In the genomic region with DNA sequence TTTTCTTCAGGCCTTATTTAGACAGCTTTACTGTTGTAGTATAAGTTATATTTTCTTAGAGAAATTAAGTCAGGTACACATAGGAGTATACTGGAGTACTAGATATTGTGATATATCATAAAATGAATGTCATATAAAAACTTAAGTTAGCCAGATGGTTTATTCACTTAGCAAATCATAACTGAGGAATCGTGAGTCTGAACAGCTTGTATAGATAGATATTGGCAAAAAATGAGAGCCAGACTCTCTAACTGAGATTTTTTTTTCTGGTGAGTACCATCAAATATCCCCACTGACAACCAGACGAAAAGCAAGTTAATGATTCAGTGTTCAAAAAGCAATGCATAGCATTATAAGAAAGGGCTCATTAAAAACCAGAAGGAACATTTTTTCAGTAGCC, we compare ENCODE assay signal across 29 mouse cellular contexts.
DNase-seq lines count a peak whose midpoint lies in the region; ATAC-seq lines count a peak whose summit lies in the region.
"Had no signal": no experiment of that assay in that cellular context is flagged by ENCODE, and none has a peak within 500 bp of the region (broad histone marks: within the 10 kb centered on the region; RNA-seq: fewer than 3 reads in every experiment).

No protein-coding gene starts in this region.

- no peak overlapping the region for H3K27ac ChIP-seq in forebrain, embryonic 15.5 days (replicated peaks)
- no peak overlapping the region for H3K27ac ChIP-seq in forebrain, embryonic 11.5 days (ENCODE audit: low read depth, low read length)
- H3K27ac ChIP-seq in heart, embryonic 10.5 days: no peak overlapping the region
- H3K27ac ChIP-seq: embryonic facial prominence, embryonic 10.5 days; embryonic facial prominence, embryonic 13.5 days; gastrocnemius, adult 2 months; heart, embryonic 15.5 days; hindbrain, embryonic 10.5 days; hindbrain, embryonic 13.5 days; intestine, embryonic 15.5 days had no signal

- no peak overlapping the region for H3K9ac ChIP-seq in forebrain, embryonic 15.5 days (replicated peaks)
- H3K9ac ChIP-seq in forebrain, embryonic 11.5 days (ENCODE audit: low read length): no peak overlapping the region
- H3K9ac ChIP-seq: embryonic facial prominence, embryonic 13.5 days; heart, embryonic 12.5 days; heart, embryonic 15.5 days; hindbrain, embryonic 13.5 days; intestine, embryonic 15.5 days had no signal

- H3K9me3 ChIP-seq in forebrain, embryonic 15.5 days: no peaks in the 10 kb centered on the region
- no peaks in the 10 kb centered on the region for H3K9me3 ChIP-seq in forebrain, embryonic 11.5 days (ENCODE audit: control insufficient read depth, low read length)
- no peaks in the 10 kb centered on the region for H3K9me3 ChIP-seq in heart, embryonic 10.5 days
- H3K9me3 ChIP-seq: embryonic facial prominence, embryonic 10.5 days; embryonic facial prominence, embryonic 13.5 days; heart, embryonic 12.5 days; heart, embryonic 15.5 days; hindbrain, embryonic 10.5 days; hindbrain, embryonic 13.5 days; intestine, embryonic 15.5 days had no signal

- ATAC-seq in forebrain, embryonic 15.5 days (replicated peaks): peak; percentile 46
- ATAC-seq in forebrain, embryonic 11.5 days (replicated peaks; ENCODE audit: low FRiP score): no peak
- ATAC-seq: CD4-positive, CD25-positive, alpha-beta regulatory T cell, adult 4 months; hindbrain, embryonic 16.5 days; intestine, embryonic 15.5 days had no signal

- no peak overlapping the region for H3K4me3 ChIP-seq in forebrain, embryonic 15.5 days
- no peak overlapping the region for H3K4me3 ChIP-seq in forebrain, embryonic 11.5 days (ENCODE audit: low read depth, low read length)
- H3K4me3 ChIP-seq in heart, embryonic 10.5 days: no peak overlapping the region
- H3K4me3 ChIP-seq: embryonic facial prominence, embryonic 10.5 days; embryonic facial prominence, embryonic 13.5 days; erythroblast, embryonic 14.5 days; gastrocnemius, adult 2 months; heart, embryonic 12.5 days; heart, embryonic 15.5 days; hindbrain, embryonic 10.5 days; hindbrain, embryonic 13.5 days; intestine, embryonic 15.5 days had no signal

- no peaks in the 10 kb centered on the region for H3K36me3 ChIP-seq in forebrain, embryonic 15.5 days
- no peaks in the 10 kb centered on the region for H3K36me3 ChIP-seq in forebrain, embryonic 11.5 days (ENCODE audit: control insufficient read depth, insufficient read depth, low read length)
- H3K36me3 ChIP-seq in heart, embryonic 10.5 days: no peaks in the 10 kb centered on the region
- H3K36me3 ChIP-seq: embryonic facial prominence, embryonic 10.5 days; embryonic facial prominence, embryonic 13.5 days; heart, embryonic 12.5 days; heart, embryonic 15.5 days; hindbrain, embryonic 10.5 days; hindbrain, embryonic 13.5 days; intestine, embryonic 15.5 days had no signal

- DNase-seq in forebrain, embryonic 11.5 days (ENCODE audit: low spot score): no peak
- DNase-seq in brain, embryonic 18.5 days (ENCODE audit: low read depth, low spot score): peak; percentile 24
- peak; percentile 9 for DNase-seq in telencephalon, adult 2 months (ENCODE audit: low read depth, low spot score)
- no peak for DNase-seq in heart, embryonic 10.5 days (ENCODE audit: low spot score)
- DNase-seq in left cerebral cortex, adult 8-10 months (ENCODE audit: low spot score in 2 of 2): no peak
- DNase-seq: adrenal gland, adult 2 months; adrenal gland, postnatal 14 days; cerebellum, adult 11 months; cerebellum, adult 2 months; cerebellum, adult 9-11 months; cerebellum, postnatal 25 days; embryo, embryonic 11 days; gastrocnemius, adult 2 months; gastrocnemius, postnatal 14 days; heart, adult 11 months; heart, postnatal 10 days; heart, postnatal 36 days; kidney, adult 11 months had no signal

- no peak overlapping the region for H3K4me2 ChIP-seq in forebrain, embryonic 15.5 days (replicated peaks)
- no peak overlapping the region for H3K4me2 ChIP-seq in forebrain, embryonic 11.5 days (ENCODE audit: low read depth, low read length, severe bottlenecking)
- H3K4me2 ChIP-seq: embryonic facial prominence, embryonic 13.5 days; heart, embryonic 12.5 days; heart, embryonic 15.5 days; hindbrain, embryonic 13.5 days; intestine, embryonic 15.5 days had no signal

- no peaks in the 10 kb centered on the region for H3K27me3 ChIP-seq in forebrain, embryonic 15.5 days
- H3K27me3 ChIP-seq in forebrain, embryonic 11.5 days (ENCODE audit: control insufficient read depth, insufficient read depth, low read length): no peaks in the 10 kb centered on the region
- no peaks in the 10 kb centered on the region for H3K27me3 ChIP-seq in heart, embryonic 10.5 days (ENCODE audit: insufficient read depth, poor library complexity, severe bottlenecking)
- H3K27me3 ChIP-seq: embryonic facial prominence, embryonic 13.5 days; heart, embryonic 12.5 days; heart, embryonic 15.5 days; hindbrain, embryonic 13.5 days; intestine, embryonic 15.5 days had no signal

- 61% methylated on average over 2 of the region's 2 CpGs for WGBS in forebrain, embryonic 15.5 days
- 77% methylated on average over 2 of the region's 2 CpGs for WGBS in forebrain, embryonic 11.5 days
- WGBS in heart, embryonic 10.5 days: 77% methylated on average over 2 of the region's 2 CpGs

- H3K4me1 ChIP-seq in forebrain, embryonic 15.5 days: no peaks in the 10 kb centered on the region
- no peaks in the 10 kb centered on the region for H3K4me1 ChIP-seq in forebrain, embryonic 11.5 days (replicated peaks; ENCODE audit: control insufficient read depth, insufficient read depth, low read length)
- no peaks in the 10 kb centered on the region for H3K4me1 ChIP-seq in heart, embryonic 10.5 days
- H3K4me1 ChIP-seq: embryonic facial prominence, embryonic 10.5 days; embryonic facial prominence, embryonic 13.5 days; heart, embryonic 12.5 days; heart, embryonic 15.5 days; hindbrain, embryonic 10.5 days; hindbrain, embryonic 13.5 days; intestine, embryonic 15.5 days had no signal

Comparison
In these comparisons a context has a peak if more than half of its experiments do, and no peak if none do; other contexts are left out.
1. DNase-seq: peak in brain, embryonic 18.5 days (single experiment) and telencephalon, adult 2 months (single experiment); none in forebrain, embryonic 11.5 days (single experiment), heart, embryonic 10.5 days (single experiment) and left cerebral cortex, adult 8-10 months (0 of 2).